Mouse (Mus musculus): ENCODE results near the gene Poc1b.

- TF ChIP-seq GATA1 (IDR thresholded peaks at IDR 0.05; ENCODE audit: borderline replicate concordance, low read length) = no peak
- no peak for TF ChIP-seq FLI1 (IDR thresholded peaks at IDR 0.05; ENCODE audit: low read length)
Measured at GRCm38 (mm10) chr10:99132189-99132588, 25.4 kb downstream of the Poc1b start.
